Mouse (Mus musculus) C2C12 (cell line): ENCODE data around the gene Lhx6. TPM values are rescaled to one million over a fixed set of nuclear protein-coding genes. Genes with fewer than 3 reads are reported as not detected.

Experiments
- H3K27me3 ChIP-seq: one replicate; pipeline ENCODE4 v1.6.1; 2011; ENCODE audit not compliant: control insufficient read depth, insufficient read depth, insufficient read length
- H3K36me3 ChIP-seq: one replicate; pipeline ENCODE4 v1.6.1; 2011; ENCODE audit not compliant: control insufficient read depth, insufficient read depth
- H3K4me3 ChIP-seq: one replicate; pipeline ENCODE4 v1.5.1; 2011; ENCODE audit warnings: mild to moderate bottlenecking, control low read depth; ENCODE audit not compliant: poor library complexity, insufficient read depth, severe bottlenecking
- H3K79me2 ChIP-seq: one replicate; pipeline ENCODE4 v1.6.1; 2011; ENCODE audit not compliant: control insufficient read depth, insufficient read depth
- H3K79me3 ChIP-seq: one replicate; pipeline ENCODE4 v1.6.1; 2011; ENCODE audit warnings: low read depth, control low read depth
- H3ac ChIP-seq: one replicate; pipeline ENCODE3; 2011; ENCODE audit warnings: low read depth; ENCODE audit not compliant: control insufficient read depth, insufficient read length
- CEBPB ChIP-seq: IDR thresholded peaks from one replicate; pipeline ENCODE4 v1.6.1; 2011; ENCODE audit warnings: low read depth, mild to moderate bottlenecking, control low read depth, moderate library complexity
- CTCF ChIP-seq: IDR thresholded peaks from one replicate; pipeline ENCODE4 v1.5.1; 2011; ENCODE audit not compliant: control insufficient read depth, insufficient read depth, insufficient read length
- FOSL1 ChIP-seq: IDR thresholded peaks from one replicate; pipeline ENCODE4 v1.8.0; 2011; ENCODE audit warnings: mild to moderate bottlenecking, low read length; ENCODE audit not compliant: poor library complexity, insufficient read depth, severe bottlenecking
- MAX ChIP-seq: IDR thresholded peaks from one replicate; pipeline ENCODE4 v1.6.1; 2011; ENCODE audit warnings: mild to moderate bottlenecking, control low read depth
- MYOD1 ChIP-seq: IDR thresholded peaks from one replicate; pipeline ENCODE4 v1.6.1; 2011; ENCODE audit warnings: low read depth; ENCODE audit not compliant: control insufficient read depth, insufficient read length
- MYOG ChIP-seq: IDR thresholded peaks from one replicate; pipeline ENCODE4 v1.6.1; 2011; ENCODE audit not compliant: control insufficient read depth, insufficient read length; ENCODE audit errors: extremely low read depth
- USF1 ChIP-seq: IDR thresholded peaks from one replicate; pipeline ENCODE4 v1.6.1; 2011; ENCODE audit warnings: low read depth, mild to moderate bottlenecking, control low read depth, moderate library complexity
- polyA plus RNA-seq: library from polyadenylated mRNA; unstranded; fragments of >200 nt; fragmentation: generic; extraction: Trizol; gene quantifications from one replicate; pipeline ENCODE4 v1.2.1, GENCODE M21; 2012; ENCODE audit warnings: missing spikeins

Gene Lhx6
- polyA plus RNA-seq, 1 experiment = 6.6 TPM

DNA sequence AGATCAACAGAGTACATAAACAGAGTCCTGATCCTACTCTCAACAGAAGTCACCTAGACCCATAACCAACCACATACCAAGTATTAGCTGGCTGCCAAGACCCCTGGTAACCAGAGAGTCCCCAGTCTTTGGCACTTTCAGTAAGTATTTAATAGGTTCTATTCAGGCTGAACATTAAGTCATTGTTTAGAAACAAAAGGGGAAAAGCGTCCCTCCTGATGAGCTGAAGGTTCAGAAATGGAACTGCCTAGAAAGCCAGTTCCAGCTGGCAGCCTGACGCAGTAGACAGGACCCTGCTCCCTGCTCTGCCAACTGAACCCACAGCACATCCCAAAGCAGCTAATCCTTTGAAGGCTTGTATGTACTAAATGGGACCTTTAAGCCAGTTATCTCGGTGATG is 16.0 kb downstream of the Lhx6 start:
- no peak overlapping the region for H3ac ChIP-seq
- no peak overlapping the region for H3K4me3 ChIP-seq
- H3K36me3 ChIP-seq = peaks cover 25% of the 10 kb centered on the region
- no peaks in the 10 kb centered on the region for H3K27me3 ChIP-seq
- H3K79me2 ChIP-seq = no peaks in the 10 kb centered on the region
- no peaks in the 10 kb centered on the region for H3K79me3 ChIP-seq
- TF ChIP-seq USF1 = no peak

DNA sequence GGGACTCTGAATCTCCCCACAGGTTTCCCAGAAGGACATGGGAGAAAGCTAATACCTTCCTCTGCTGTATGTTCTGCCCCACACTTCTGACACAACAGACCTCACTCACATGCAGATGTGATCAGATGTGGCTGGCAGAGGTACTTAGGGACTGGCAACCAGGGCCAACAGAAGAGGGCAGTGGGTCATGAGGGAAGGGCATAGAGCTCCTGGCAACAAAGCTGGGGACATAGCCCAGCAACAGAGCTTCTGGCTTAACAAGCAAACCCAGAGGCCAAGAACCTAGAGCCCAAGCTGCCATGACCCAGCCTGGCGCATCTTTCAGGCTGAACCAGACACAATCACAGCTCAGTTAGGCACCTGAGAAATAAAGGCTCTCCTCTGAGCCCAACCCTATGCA is 20.2 kb downstream of the Lhx6 start:
- TF ChIP-seq USF1 (no peak), MAX (no peak), FOSL1 (no peak), MYOG (no peak)
- no peak overlapping the region for H3ac ChIP-seq
- H3K27me3 ChIP-seq = no peaks in the 10 kb centered on the region
- H3K4me3 ChIP-seq = no peak overlapping the region
- H3K79me3 ChIP-seq = no peaks in the 10 kb centered on the region
- no peaks in the 10 kb centered on the region for H3K79me2 ChIP-seq
- H3K36me3 ChIP-seq = peaks cover 19% of the 10 kb centered on the region

DNA sequence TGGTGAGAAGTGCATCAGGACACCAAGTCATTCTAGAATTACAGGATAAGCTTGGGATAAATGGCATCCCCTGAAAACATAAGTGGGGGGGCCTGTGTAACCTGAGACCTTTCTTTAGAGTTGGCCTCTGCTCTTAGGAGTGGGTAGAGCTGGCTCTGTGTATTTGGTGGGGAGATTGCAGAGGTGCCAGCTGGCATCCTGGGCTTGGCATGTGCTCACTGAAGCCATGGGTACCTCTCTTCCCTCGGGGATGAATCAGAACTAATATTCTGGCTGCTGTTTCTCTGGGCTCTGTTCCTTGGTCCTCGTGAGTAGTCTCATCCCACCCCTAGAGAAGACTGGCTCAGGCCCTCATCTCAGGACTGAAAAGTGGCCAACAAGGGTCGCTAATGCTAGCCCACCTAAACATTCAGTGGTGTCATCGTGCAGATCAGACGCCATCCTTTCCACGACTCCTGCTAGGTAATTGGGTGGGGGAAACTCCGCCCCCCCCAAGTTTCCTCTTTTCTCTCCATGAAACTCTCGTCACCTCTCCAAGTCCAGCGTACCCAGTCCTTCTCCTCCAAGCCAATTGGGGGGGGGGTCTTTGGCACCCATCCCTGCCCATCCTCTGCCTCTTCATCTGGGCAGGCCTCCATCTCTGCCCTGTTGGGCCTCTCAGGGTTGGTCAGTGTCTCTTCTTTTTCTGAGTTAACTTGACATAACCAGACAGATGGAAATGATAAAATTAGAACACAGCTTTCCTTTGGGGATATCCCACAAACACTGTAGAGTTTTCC is 22.2 kb downstream of the Lhx6 start:
- Histone ChIP-seq H3K79me2 (no peaks in the 10 kb centered on the region), H3K4me3 (no peak overlapping the region), H3K36me3 (peaks cover 17% of the 10 kb centered on the region), H3K27me3 (no peaks in the 10 kb centered on the region), H3K79me3 (no peaks in the 10 kb centered on the region), H3ac (no peak overlapping the region)
- no peak for TF ChIP-seq USF1
- TF ChIP-seq MYOG = no peak
- TF ChIP-seq MAX = no peak
- no peak for TF ChIP-seq CTCF
- TF ChIP-seq FOSL1 = no peak

DNA sequence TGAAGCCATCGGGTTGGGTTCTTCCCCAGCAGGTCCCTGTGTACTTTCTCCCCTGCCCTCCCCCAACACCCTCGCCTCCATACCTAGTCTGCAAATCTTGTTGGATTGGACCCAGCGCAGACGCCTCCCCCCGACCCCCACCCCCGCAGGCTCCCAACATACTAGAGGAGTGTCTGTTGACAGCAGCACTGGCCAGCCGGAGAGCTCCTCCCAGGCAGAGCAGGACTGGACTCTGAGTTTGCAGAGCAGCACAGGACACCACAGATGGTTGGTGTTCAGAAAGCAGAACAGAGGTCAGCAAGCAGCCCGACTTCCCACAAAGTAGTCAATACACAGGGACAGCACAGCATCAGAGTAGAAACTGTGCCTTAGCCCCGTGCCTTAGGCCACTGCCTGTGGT is 23.8 kb downstream of the Lhx6 start:
- H3K79me2 ChIP-seq = no peaks in the 10 kb centered on the region
- peaks cover 17% of the 10 kb centered on the region for H3K36me3 ChIP-seq
- TF ChIP-seq CEBPB (no peak), MAX (no peak), USF1 (no peak), MYOG (no peak), FOSL1 (no peak), CTCF (no peak), MYOD1 (no peak)
- H3K79me3 ChIP-seq = no peaks in the 10 kb centered on the region
- no peaks in the 10 kb centered on the region for H3K27me3 ChIP-seq
- no peak overlapping the region for H3ac ChIP-seq
- H3K4me3 ChIP-seq = no peak overlapping the region

DNA sequence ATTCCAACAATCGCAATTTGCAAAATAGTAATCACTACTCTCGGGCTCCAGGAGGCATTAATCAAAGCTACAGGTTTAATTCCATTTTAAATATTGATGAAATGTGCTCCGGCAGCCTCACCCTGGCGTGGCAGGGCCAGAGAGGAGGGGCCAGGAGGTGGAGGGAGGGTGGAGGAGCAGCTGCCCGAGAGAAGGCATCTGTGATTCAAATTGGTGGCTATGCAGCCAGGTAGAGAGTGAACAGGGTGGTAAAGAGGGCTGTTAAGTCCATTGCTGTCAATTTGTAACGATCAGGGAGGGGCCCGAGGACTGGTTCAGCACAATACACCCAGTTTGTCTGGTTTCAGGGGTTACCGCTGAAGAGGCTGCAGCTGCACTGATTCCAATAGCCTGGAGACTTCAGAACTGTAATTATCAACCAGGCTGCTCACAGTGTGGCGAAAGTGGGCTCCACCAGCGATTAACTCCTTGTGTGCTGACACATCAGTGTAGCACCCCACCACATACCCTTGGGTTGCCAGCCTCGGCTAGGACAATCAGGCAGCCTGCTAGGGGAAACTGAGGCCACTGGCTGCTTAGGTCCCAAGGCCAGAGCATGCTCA is 27.9 kb downstream of the Lhx6 start:
- Histone ChIP-seq H3K27me3 (no peaks in the 10 kb centered on the region), H3K4me3 (no peak overlapping the region), H3K79me2 (no peaks in the 10 kb centered on the region), H3K79me3 (no peaks in the 10 kb centered on the region), H3K36me3 (no peaks in the 10 kb centered on the region), H3ac (no peak overlapping the region)
- TF ChIP-seq CEBPB = no peak
- TF ChIP-seq FOSL1 = no peak
- TF ChIP-seq MAX = no peak
- TF ChIP-seq USF1 = no peak
- TF ChIP-seq MYOG = no peak
- TF ChIP-seq MYOD1 = no peak
- no peak for TF ChIP-seq CTCF

DNA sequence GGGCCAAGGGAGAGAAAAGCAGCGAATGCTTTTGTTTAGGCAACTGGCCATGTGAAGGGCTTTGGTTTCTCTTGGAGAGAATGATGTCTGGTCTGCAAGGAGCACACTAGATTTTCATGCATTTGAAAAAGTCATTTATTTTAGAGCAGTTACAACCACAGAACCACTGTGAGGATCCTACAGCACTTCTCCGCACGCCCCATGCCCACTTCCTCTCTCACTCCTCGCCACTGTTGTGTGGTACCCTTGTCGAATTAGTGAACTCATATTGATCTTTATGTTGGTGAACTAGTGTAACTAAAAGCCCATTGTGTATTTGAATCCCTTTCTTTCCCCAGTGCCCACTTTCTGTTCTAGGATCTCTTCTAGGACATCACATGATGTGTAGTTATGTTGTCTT is 30.0 kb downstream of the Lhx6 start:
- Histone ChIP-seq H3ac (no peak overlapping the region), H3K36me3 (no peaks in the 10 kb centered on the region), H3K27me3 (peaks cover 9% of the 10 kb centered on the region), H3K79me3 (no peaks in the 10 kb centered on the region), H3K79me2 (no peaks in the 10 kb centered on the region), H3K4me3 (no peak overlapping the region)
- no peak for TF ChIP-seq MAX
